Mouse (Mus musculus) testis, adult 2 months (tissue): ENCODE measurements around the gene Ltb4r1.

ENCODE experiments used
- CTCF ChIP-seq: fragments of 200-500 bp; IDR thresholded peaks from 2 replicates; pipeline ENCODE4 v1.5.1; 2012; ENCODE audit warnings: low read depth, mild to moderate bottlenecking, inconsistent platforms, low read length, moderate library complexity; ENCODE audit not compliant: control insufficient read depth, insufficient read depth, insufficient replicate concordance
- POLR2A ChIP-seq: fragments of 200-500 bp; IDR thresholded peaks from 2 replicates; pipeline ENCODE4 v1.6.1; 2012; ENCODE audit warnings: low read depth, mild to moderate bottlenecking, inconsistent platforms, low read length, moderate library complexity; ENCODE audit not compliant: control insufficient read depth

GRCm38 (mm10) chr14:55721076-55721475 lies 44.7 kb upstream of the Ltb4r1 start:
- TF ChIP-seq POLR2A, result no peak
- TF ChIP-seq CTCF, result no peak
